Mouse (Mus musculus) megakaryocyte, embryonic 14.5 days (primary cell): ENCODE data around the gene Map7.

Experiments used
- FLI1 ChIP-seq: IDR thresholded peaks from 2 replicates; pipeline ENCODE4 v1.6.1; 2012; ENCODE audit warnings: low read length, inconsistent platforms, mixed read lengths
- GATA1 ChIP-seq: IDR thresholded peaks from 3 replicates; pipeline ENCODE4 v1.6.1; 2012; ENCODE audit warnings: mixed read lengths, low read length, inconsistent platforms, borderline replicate concordance

- TF ChIP-seq GATA1 (no peak), FLI1 (no peak)
Measured at GRCm38 (mm10) chr10:20157021-20157726, 8.9 kb downstream of the Map7 start.
